Mouse (Mus musculus) MEL (cell line): ENCODE measurements around the gene Ankrd40. TPM values are rescaled to one million over a fixed set of nuclear protein-coding genes. Genes with fewer than 3 reads are reported as not detected.
A peak's percentile ranks its signal among the peaks of the same experiment; 100 is the strongest.

Source experiments
- DNase-seq: peaks from one replicate; pipeline ENCODE4 v3.0.0; 2011; ENCODE audit warnings: low read depth, low spot score
- H3K27ac ChIP-seq: 2 replicates; pipeline ENCODE4 v1.5.1; 2012; ENCODE audit warnings: low read depth, mild to moderate bottlenecking, control low read depth, low read length, moderate library complexity; ENCODE audit not compliant: control insufficient read depth
- H3K27me3 ChIP-seq, 2 experiments: fragments of 150-350 bp in 1 of 2; sonication (generic) in 1 of 2; 2 replicates each; pipeline ENCODE4 v1.6.1; 2012; ENCODE audit warnings: low read length in 2 of 2, mild to moderate bottlenecking in 2 of 2, improper control_type of control experiment in 1 of 2, moderate library complexity in 1 of 2; ENCODE audit not compliant: insufficient read depth in 2 of 2, control insufficient read depth in 1 of 2
- H3K36me3 ChIP-seq, 2 experiments: 2 replicates each; pipeline ENCODE4 v1.6.1; 2012 to 2014; ENCODE audit warnings: low read length in 2 of 2, improper control_type of control experiment in 1 of 2, inconsistent platforms in 1 of 2, mild to moderate bottlenecking in 1 of 2; ENCODE audit not compliant: insufficient read depth in 2 of 2, control insufficient read depth in 1 of 2
- H3K4me1 ChIP-seq, 2 experiments: fragments of 150-350 bp in 1 of 2; sonication (generic) in 1 of 2; 2 replicates each; pipeline ENCODE4 v1.6.1; 2012; ENCODE audit warnings: low read length in 2 of 2, improper control_type of control experiment in 1 of 2, mild to moderate bottlenecking in 1 of 2; ENCODE audit not compliant: insufficient read depth in 2 of 2, control insufficient read depth in 1 of 2
- H3K4me3 ChIP-seq, 2 experiments: fragments of 150-350 bp in 1 of 2; sonication (generic) in 1 of 2; 2 replicates each; pipeline ENCODE4 v1.5.1; 2012; ENCODE audit warnings: low read depth in 2 of 2, low read length in 2 of 2, mild to moderate bottlenecking in 2 of 2, moderate library complexity in 2 of 2, control low read depth in 1 of 2, improper control_type of control experiment in 1 of 2; ENCODE audit not compliant: control insufficient read depth in 1 of 2, insufficient read depth in 1 of 2
- H3K79me2 ChIP-seq: 2 replicates; pipeline ENCODE4 v1.6.1; 2012; ENCODE audit warnings: mild to moderate bottlenecking, low read length, moderate library complexity; ENCODE audit not compliant: control insufficient read depth, poor library complexity, insufficient read depth
- H3K9ac ChIP-seq: 2 replicates; pipeline ENCODE4 v1.6.1; 2012; ENCODE audit warnings: low read depth, mild to moderate bottlenecking, control low read depth, low read length, moderate library complexity; ENCODE audit not compliant: control insufficient read depth, poor library complexity, severe bottlenecking
- H3K9me3 ChIP-seq: fragments of 150-350 bp; sonication (generic); replicated peaks from 2 replicates; pipeline ENCODE4 v1.6.1; 2012; ENCODE audit warnings: mild to moderate bottlenecking, low read length, improper control_type of control experiment, moderate library complexity; ENCODE audit not compliant: insufficient read depth
- CHD1 ChIP-seq: IDR thresholded peaks from 2 replicates; pipeline ENCODE4 v1.6.1; 2012; ENCODE audit warnings: low read depth, mild to moderate bottlenecking, inconsistent platforms, low read length, improper control_type of control experiment
- CHD2 ChIP-seq: IDR thresholded peaks from 2 replicates; pipeline ENCODE4 v1.6.1; 2011; ENCODE audit warnings: low read length, improper control_type of control experiment
- CTCF ChIP-seq, 3 experiments: IDR thresholded peaks in 2 of 3; conservative IDR thresholded peaks in 1 of 3; 2 replicates each; pipeline ENCODE4 v1.5.1; 2011 to 2012; ENCODE audit warnings: low read length in 3 of 3, low read depth in 2 of 3, mild to moderate bottlenecking in 2 of 3, improper control_type of control experiment in 1 of 3, inconsistent platforms in 1 of 3, mixed read lengths in 1 of 3, moderate library complexity in 1 of 3; ENCODE audit not compliant: control insufficient read depth in 1 of 3, insufficient read depth in 1 of 3, poor library complexity in 1 of 3, severe bottlenecking in 1 of 3
- ELF1 ChIP-seq: IDR thresholded peaks from 2 replicates; pipeline ENCODE4 v1.6.1; 2014; ENCODE audit warnings: low read depth, mild to moderate bottlenecking, inconsistent platforms, low read length, improper control_type of control experiment, moderate library complexity
- EP300 ChIP-seq, 2 experiments: IDR thresholded peaks; 2 replicates each; pipeline ENCODE4 v1.6.1; 2011; ENCODE audit warnings: improper control_type of control experiment in 2 of 2, low read length in 2 of 2, low read depth in 1 of 2, mild to moderate bottlenecking in 1 of 2
- ETS1 ChIP-seq: IDR thresholded peaks from 2 replicates; pipeline ENCODE4 v1.6.1; 2012; ENCODE audit warnings: low read depth, mild to moderate bottlenecking, inconsistent platforms, low read length, improper control_type of control experiment, moderate library complexity
- GATA1 ChIP-seq: IDR thresholded peaks from 2 replicates; pipeline ENCODE4 v1.6.1; 2011; ENCODE audit warnings: low read depth, low read length, improper control_type of control experiment
- HCFC1 ChIP-seq: IDR thresholded peaks from 2 replicates; pipeline ENCODE4 v1.6.1; 2012; ENCODE audit warnings: low read depth, mild to moderate bottlenecking, inconsistent platforms, low read length, improper control_type of control experiment, moderate library complexity
- MAZ ChIP-seq: IDR thresholded peaks from 2 replicates; pipeline ENCODE4 v1.6.1; 2012; ENCODE audit warnings: low read depth, mild to moderate bottlenecking, inconsistent platforms, low read length, improper control_type of control experiment
- MEF2A ChIP-seq: IDR thresholded peaks from 2 replicates; pipeline ENCODE4 v1.6.1; 2014; ENCODE audit warnings: low read depth, mild to moderate bottlenecking, inconsistent platforms, low read length, improper control_type of control experiment; ENCODE audit not compliant: poor library complexity, insufficient replicate concordance, severe bottlenecking; ENCODE audit errors: extremely low read depth
- MXI1 ChIP-seq: IDR thresholded peaks from 2 replicates; pipeline ENCODE4 v1.6.1; 2011; ENCODE audit warnings: mild to moderate bottlenecking, low read depth, low read length, improper control_type of control experiment
- MYB ChIP-seq: IDR thresholded peaks from 2 replicates; pipeline ENCODE4 v1.6.1; 2011; ENCODE audit warnings: mild to moderate bottlenecking, low read depth, low read length, improper control_type of control experiment
- MYC ChIP-seq: IDR thresholded peaks from 2 replicates; pipeline ENCODE4 v1.6.1; 2011; ENCODE audit warnings: low read depth, mild to moderate bottlenecking, low read length, improper control_type of control experiment, moderate library complexity
- NELFE ChIP-seq: IDR thresholded peaks from 2 replicates; pipeline ENCODE4 v1.6.1; 2011; ENCODE audit warnings: low read depth, low read length, improper control_type of control experiment
- POLR2A ChIP-seq, 2 experiments: IDR thresholded peaks; 2 replicates each; pipeline ENCODE4 v1.6.1; 2011 to 2012; ENCODE audit warnings: low read length in 2 of 2, mild to moderate bottlenecking in 2 of 2, control low read depth in 1 of 2, improper control_type of control experiment in 1 of 2, low read depth in 1 of 2, moderate library complexity in 1 of 2; ENCODE audit not compliant: control insufficient read depth in 1 of 2, insufficient read depth in 1 of 2, poor library complexity in 1 of 2
- POLR2AphosphoS2 ChIP-seq: IDR thresholded peaks from 2 replicates; pipeline ENCODE4 v1.6.1; 2011; ENCODE audit warnings: low read length, improper control_type of control experiment
- RAD21 ChIP-seq: IDR thresholded peaks from 2 replicates; pipeline ENCODE4 v1.6.1; 2011; ENCODE audit warnings: mild to moderate bottlenecking, low read depth, low read length, improper control_type of control experiment
- RCOR1 ChIP-seq: IDR thresholded peaks from 2 replicates; pipeline ENCODE4 v1.6.1; 2012; ENCODE audit warnings: low read depth, mild to moderate bottlenecking, inconsistent platforms, low read length, improper control_type of control experiment
- SIN3A ChIP-seq: IDR thresholded peaks from 2 replicates; pipeline ENCODE4 v1.6.1; 2012; ENCODE audit warnings: low read length, improper control_type of control experiment, inconsistent platforms
- TBP ChIP-seq: IDR thresholded peaks from 2 replicates; pipeline ENCODE4 v1.8.0; 2011; ENCODE audit warnings: low read depth, low read length, improper control_type of control experiment
- UBTF ChIP-seq: IDR thresholded peaks from 2 replicates; pipeline ENCODE4 v1.6.1; 2012; ENCODE audit warnings: low read depth, mild to moderate bottlenecking, inconsistent platforms, low read length, improper control_type of control experiment, moderate library complexity, borderline replicate concordance; ENCODE audit not compliant: insufficient read depth
- USF1 ChIP-seq: IDR thresholded peaks from 2 replicates; pipeline ENCODE4 v1.6.1; 2014; ENCODE audit warnings: low read depth, mild to moderate bottlenecking, inconsistent platforms, low read length, improper control_type of control experiment, moderate library complexity
- USF2 ChIP-seq, 2 experiments: IDR thresholded peaks; 2 replicates each; pipeline ENCODE4 v1.6.1; 2011 to 2012; ENCODE audit warnings: improper control_type of control experiment in 2 of 2, low read length in 2 of 2, borderline replicate concordance in 1 of 2, inconsistent platforms in 1 of 2, low read depth in 1 of 2, mild to moderate bottlenecking in 1 of 2; ENCODE audit not compliant: insufficient read depth in 1 of 2
- ZMIZ1 ChIP-seq: IDR thresholded peaks from 2 replicates; pipeline ENCODE4 v1.6.1; 2012; ENCODE audit warnings: low read depth, mild to moderate bottlenecking, inconsistent platforms, low read length, improper control_type of control experiment, moderate library complexity
- polyA plus RNA-seq, 2 experiments: library from polyadenylated mRNA; stranded (reverse) in 1 of 2; unstranded in 1 of 2; fragments of >175 nt in 1 of 2; fragments of >200 nt in 1 of 2; gene quantifications; 2 replicates each; pipeline versions ENCODE4 v1.2.1 to v1.2.4; 2012; ENCODE audit warnings: low replicate concordance in 2 of 2, low read depth in 1 of 2; ENCODE audit not compliant: insufficient read length in 2 of 2, insufficient read depth in 1 of 2, missing spikeins in 1 of 2
- total RNA-seq: library from RNA; depleted of rRNA; stranded (reverse); fragments of 300-350 nt; gene quantifications from 2 replicates; pipeline ENCODE4 v1.2.3, GENCODE M21; 2012

Gene Ankrd40
- total and polyA plus RNA-seq, 3 experiments = 37.1 to 60.0 TPM; not detected in 1

GRCm38 (mm10) chr11:94285886-94286574 is 41.8 kb upstream of the Ankrd40 start:
- H3K27ac ChIP-seq = no peak overlapping the region
- peaks cover 0 to 36% of the 10 kb centered on the region in 2 experiments; a peak in 3 of 4 replicates for H3K36me3 ChIP-seq
- H3K9ac ChIP-seq = no peak overlapping the region

GRCm38 (mm10) chr11:94287105-94287504 is 40.7 kb upstream of the Ankrd40 start:
- no peak for TF ChIP-seq ELF1
- TF ChIP-seq POLR2AphosphoS2 = 0 out of 2 replicates have a peak, but pooled peaks have one; percentile 31
- H3K4me1 ChIP-seq = no peaks in the 10 kb centered on the region
- no peak overlapping the region for H3K9ac ChIP-seq
- no peaks in the 10 kb centered on the region for H3K79me2 ChIP-seq
- DNase-seq = no peak
- H3K36me3 ChIP-seq = peaks cover 0 to 47% of the 10 kb centered on the region in 2 experiments; a peak in 3 of 4 replicates
- no peak overlapping the region for H3K4me3 ChIP-seq
- no peak overlapping the region for H3K27ac ChIP-seq
- no peaks in the 10 kb centered on the region for H3K9me3 ChIP-seq
- no peaks in the 10 kb centered on the region for H3K27me3 ChIP-seq

More at GRCm38 (mm10) chr11:94285886-94286574, 41.8 kb upstream of the Ankrd40 start:
- Histone ChIP-seq H3K4me3 (no peak overlapping the region), H3K79me2 (no peaks in the 10 kb centered on the region), H3K27me3 (no peaks in the 10 kb centered on the region), H3K4me1 (no peaks in the 10 kb centered on the region), H3K9me3 (no peaks in the 10 kb centered on the region)
- DNase-seq = no peak
- no peak for TF ChIP-seq NELFE
- TF ChIP-seq CHD1 = no peak
- no peak for TF ChIP-seq ETS1
- TF ChIP-seq MYC = no peak
- TF ChIP-seq CHD2 = no peak
- TF ChIP-seq MAZ = no peak
- no peak for TF ChIP-seq UBTF
- no peak for TF ChIP-seq HCFC1
- TF ChIP-seq, all 39 proteins: peak for 0

- H3K4me1 ChIP-seq = no peaks in the 10 kb centered on the region
- no peaks in the 10 kb centered on the region for H3K79me2 ChIP-seq
- DNase-seq = no peak
- H3K36me3 ChIP-seq = peaks cover 0 to 75% of the 10 kb centered on the region in 2 experiments; a peak in 3 of 4 replicates
- TF ChIP-seq USF2 (IDR thresholded peaks at IDR 0.05; ENCODE audit: borderline replicate concordance in 1 of 2, insufficient read depth in 1 of 2, low read depth in 1 of 2, low read length in 2 of 2) (no peak), GATA1 (no peak), POLR2A (IDR thresholded peaks at IDR 0.05; ENCODE audit: control insufficient read depth in 1 of 2, insufficient read depth in 1 of 2, low read depth in 1 of 2, low read length in 2 of 2, poor library complexity in 1 of 2) (no peak), CHD2 (no peak), ZMIZ1 (no peak), RAD21 (no peak), MEF2A (no peak), MXI1 (no peak), MYC (no peak), USF1 (no peak), RCOR1 (no peak), HCFC1 (no peak), TBP (no peak), MYB (no peak), ETS1 (no peak), POLR2AphosphoS2 (no peak), SIN3A (no peak), CTCF (IDR thresholded peaks at IDR 0.05 in 2 of 3, conservative IDR thresholded peaks at IDR 0.05 in 1 of 3; ENCODE audit: control insufficient read depth in 1 of 3, insufficient read depth in 1 of 3, low read depth in 2 of 3, low read length in 3 of 3, poor library complexity in 1 of 3, severe bottlenecking in 1 of 3) (no peak), NELFE (no peak), EP300 (IDR thresholded peaks at IDR 0.05; ENCODE audit: low read depth in 1 of 2, low read length in 2 of 2) (no peak)
- TF ChIP-seq, all 39 proteins: peak for 0
- H3K27ac ChIP-seq = no peak overlapping the region
- no peak overlapping the region for H3K4me3 ChIP-seq
- H3K9ac ChIP-seq = no peak overlapping the region
- no peaks in the 10 kb centered on the region for H3K9me3 ChIP-seq
- H3K27me3 ChIP-seq = no peaks in the 10 kb centered on the region
Observed at GRCm38 (mm10) chr11:94290062-94290740, 37.6 kb upstream of the Ankrd40 start.
